Mouse (Mus musculus) kidney, adult 2 months (tissue): ENCODE results near the gene Mmgt2.

Experiments used
- CTCF ChIP-seq: fragments of 200-500 bp; conservative IDR thresholded peaks from 2 replicates; pipeline ENCODE4 v1.5.1; 2011; ENCODE audit warnings: low read depth, mild to moderate bottlenecking, control low read depth, low read length, moderate library complexity, mixed read lengths; ENCODE audit not compliant: insufficient read depth, insufficient read length
- POLR2A ChIP-seq: fragments of 200-500 bp; IDR thresholded peaks from one replicate; pipeline ENCODE4 v1.6.1; 2011; ENCODE audit warnings: low read depth, low read length, control low read depth

DNA sequence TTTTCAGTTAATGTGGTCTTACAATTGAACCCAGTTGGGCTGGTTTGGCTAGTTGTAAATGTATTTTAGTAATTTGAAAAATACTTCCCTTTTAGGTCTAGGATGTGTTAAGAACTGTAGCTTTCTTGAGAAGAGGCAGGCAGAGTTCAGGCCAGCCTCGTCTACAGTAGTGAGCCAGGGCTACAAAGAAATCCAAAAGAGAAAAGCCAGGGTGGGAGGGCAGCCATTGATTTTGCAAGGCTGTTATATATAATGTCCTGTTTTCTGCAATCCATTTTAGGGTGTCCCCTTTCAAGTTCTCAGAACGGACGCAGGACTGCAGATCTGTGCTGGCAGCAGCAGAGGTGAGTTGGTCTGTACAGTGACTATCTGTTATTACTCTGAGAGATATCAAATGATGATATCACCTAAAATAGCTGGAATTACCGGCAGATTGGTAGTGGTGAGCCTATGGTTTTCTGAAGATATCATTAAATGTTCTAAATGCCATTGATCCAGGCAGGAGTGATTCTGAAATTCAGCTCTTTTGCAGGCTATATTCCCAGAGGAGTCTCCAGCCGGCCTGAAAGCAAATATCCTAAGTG, 44.2 kb upstream of the Mmgt2 start:
- TF ChIP-seq CTCF (no peak), POLR2A (no peak)
